Mouse (Mus musculus): ENCODE results near the gene Kcnd3.
A peak's percentile ranks its signal among the peaks of the same experiment; 100 is the strongest.
"Not testable (repeated sequence)": the region's sequence is repeated elsewhere in the genome, so short reads cannot be mapped to it uniquely, and the experiment has no call there.

The Kcnd3 gene

GRCm38 (mm10) chr3:105697148-105697441 lies 245.0 kb downstream of the Kcnd3 start:
- no peak for DNase-seq (ENCODE audit: low spot score in 2 of 2)

GRCm38 (mm10) chr3:105698311-105698710 lies 246.2 kb downstream of the Kcnd3 start:
- no peak for DNase-seq (ENCODE audit: low spot score in 2 of 2)

DNA sequence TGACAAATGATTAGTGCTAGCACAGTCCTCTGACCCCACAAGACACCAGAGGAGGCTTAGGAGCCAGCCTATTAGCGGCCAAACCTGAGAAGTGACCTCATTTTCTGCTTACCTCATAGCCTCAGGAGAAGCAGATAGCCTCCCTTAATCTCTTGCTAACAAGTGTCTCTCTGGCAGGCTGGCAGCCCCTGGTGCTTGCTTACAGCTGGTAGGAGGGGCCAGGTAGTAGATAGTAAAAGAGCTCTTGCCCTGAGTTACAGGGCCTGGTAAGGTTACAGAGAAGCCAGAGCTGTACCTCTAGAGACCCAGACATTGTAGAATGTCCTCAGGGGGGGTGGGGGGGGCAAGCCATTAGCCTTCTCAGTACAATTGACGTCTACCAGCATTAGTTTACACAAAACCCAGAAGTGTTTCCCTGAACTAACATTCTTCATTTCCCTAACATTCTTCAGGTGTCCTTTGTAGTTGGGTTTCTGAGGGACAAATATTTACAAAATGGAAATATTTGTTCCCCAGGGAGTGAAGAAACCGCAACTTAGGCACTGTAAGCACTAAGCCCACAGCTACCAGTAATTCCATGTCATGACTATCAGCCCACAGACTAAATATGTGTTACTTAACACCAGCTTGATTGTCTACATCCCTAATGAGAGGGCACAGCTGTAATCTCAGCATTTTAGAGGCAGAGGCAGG lies 247.3 kb downstream of the Kcnd3 start:
- no peak for DNase-seq (ENCODE audit: low spot score in 2 of 2)

- DNase-seq (ENCODE audit: low spot score in 2 of 2), result not testable (repeated sequence)
Measured at GRCm38 (mm10) chr3:105700786-105701185, 248.7 kb downstream of the Kcnd3 start.

DNA sequence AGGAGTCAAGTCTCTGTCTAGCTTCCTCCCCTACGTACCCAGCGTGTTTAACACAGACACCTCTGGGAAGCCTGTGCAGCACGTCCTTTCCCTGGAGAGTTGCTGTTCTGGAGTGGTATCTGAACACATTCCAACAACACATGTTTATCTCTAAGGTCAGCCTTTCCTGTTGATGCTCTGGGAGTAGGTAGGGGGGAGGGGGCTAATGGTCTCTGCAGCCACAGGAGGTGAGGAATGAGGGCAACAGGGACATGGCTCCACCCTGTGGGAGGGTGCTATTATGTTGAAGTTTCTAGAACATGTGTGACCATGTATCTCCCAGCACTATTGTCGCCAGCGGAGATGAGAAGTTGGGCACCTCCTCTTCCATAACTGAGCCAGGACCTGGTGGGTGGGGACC lies 249.3 kb downstream of the Kcnd3 start:
- DNase-seq (ENCODE audit: low spot score in 2 of 2), result no peak

GRCm38 (mm10) chr3:105703571-105703970 lies 251.4 kb downstream of the Kcnd3 start:
- no peak for DNase-seq (ENCODE audit: low spot score in 2 of 2)

DNA sequence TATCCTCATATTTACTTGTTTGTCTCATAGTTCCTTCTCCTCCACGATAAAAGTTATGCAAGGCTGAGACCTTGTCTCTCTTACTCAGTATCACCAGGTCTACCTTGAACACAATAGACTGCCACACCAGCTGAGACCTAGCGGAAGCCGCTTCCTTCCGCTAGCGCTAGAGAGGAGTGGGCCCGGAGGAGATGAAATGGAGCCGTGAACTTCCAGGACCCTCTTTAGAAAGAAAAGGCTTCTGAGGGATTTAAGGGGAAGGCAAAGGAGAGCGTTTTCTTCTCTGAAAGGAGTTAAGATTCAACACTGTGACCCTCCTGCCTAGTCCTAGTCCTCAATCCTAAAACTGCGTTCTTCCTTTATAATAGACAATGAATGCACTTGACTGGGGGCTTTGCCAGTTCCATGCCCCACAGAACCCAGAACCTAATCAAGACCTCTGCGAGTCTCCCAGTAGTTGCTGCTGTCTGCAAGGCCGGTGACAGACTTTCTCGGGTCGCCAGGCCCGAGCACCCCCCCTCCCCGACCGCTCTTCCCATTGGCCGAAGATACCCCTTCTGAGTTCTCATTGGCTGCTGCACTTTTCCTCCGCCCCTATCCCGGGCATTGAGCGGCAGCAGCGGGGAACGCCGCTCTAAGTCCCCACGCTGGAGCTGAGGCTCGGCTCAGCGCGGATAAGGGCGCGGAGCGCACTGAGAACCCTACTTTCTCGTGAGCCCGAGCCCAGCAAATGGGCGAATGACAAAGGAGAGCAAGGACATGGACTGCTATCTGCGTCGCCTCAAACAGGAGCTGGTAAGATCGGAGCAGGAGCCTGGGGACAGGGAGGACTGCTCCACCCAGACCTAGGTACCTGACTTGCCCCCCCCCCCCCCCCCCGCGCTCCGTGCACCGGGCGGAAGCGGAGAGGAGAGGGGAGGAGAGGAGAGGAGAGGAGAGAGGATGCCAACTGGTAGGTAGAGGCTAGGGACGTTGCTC lies 252.2 kb downstream of the Kcnd3 start, which contains the start of gene Inka2:
Gene Inka2, plus strand, starts transcription at position 569 of the 978 bp plus-strand sequence.
- peak in 1 of 2 experiments; percentile 80 for DNase-seq (ENCODE audit: low spot score in 2 of 2)

GRCm38 (mm10) chr3:105705061-105705549 lies 253.0 kb downstream of the Kcnd3 start:
- DNase-seq (ENCODE audit: low spot score in 2 of 2), result no peak

DNA sequence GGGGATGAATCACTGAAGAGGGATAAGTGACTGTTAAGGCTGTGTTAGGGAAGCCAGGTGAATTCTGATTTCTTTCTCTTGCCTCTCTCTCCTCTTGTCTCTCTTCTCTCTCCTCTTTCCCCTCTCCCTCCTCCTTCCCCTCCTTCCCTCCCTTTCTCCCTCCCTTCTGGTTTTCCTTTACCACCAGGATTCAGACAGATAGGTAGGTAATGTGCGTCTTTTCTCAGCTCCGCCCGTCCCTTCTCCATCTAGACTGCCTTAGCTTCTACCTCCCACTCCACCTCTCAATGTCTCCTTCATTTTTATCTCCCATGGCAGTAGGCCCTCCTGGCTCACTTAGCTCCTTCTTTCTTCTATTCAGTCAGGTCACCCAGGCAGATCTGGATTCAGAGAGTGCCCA lies 253.4 kb downstream of the Kcnd3 start:
- no peak for DNase-seq (ENCODE audit: low spot score in 2 of 2)

DNA sequence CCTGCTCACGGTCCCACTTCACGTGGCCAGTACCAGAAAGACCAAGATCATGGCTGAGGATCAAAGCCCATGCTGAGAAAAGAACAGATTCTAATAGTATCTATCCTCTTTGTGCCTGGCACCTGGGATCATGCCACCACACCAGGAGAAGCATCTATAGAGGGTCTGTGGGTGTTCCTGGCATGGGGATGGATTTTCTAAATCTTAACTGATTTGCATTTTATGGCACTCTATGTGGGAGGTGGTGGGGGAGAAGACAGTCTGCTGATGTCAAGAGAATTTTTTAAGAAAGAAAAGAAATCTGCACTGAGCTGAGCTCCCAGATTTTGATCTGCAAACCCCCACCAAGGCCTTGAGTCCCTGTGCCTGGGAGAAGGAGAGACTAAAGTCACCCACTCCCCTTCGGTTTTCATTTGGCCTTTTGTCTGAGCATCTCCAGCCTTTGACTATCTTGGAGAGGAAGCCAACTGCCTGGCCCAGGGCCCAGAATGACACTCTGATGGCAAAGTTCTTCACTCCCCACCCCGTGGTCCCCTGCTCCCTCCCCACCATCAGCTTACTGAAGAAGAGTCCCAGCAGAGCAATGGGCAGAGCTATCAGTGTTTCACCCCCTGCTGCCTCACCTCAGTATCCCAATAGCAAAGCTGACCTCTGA lies 254.4 kb downstream of the Kcnd3 start:
- no peak for DNase-seq (ENCODE audit: low spot score in 2 of 2)

- no peak for DNase-seq (ENCODE audit: low spot score in 2 of 2)
Measured at GRCm38 (mm10) chr3:105707590-105707989, 255.5 kb downstream of the Kcnd3 start.

GRCm38 (mm10) chr3:105710246-105710645 lies 258.1 kb downstream of the Kcnd3 start:
- DNase-seq (ENCODE audit: low spot score in 2 of 2), result no peak

DNA sequence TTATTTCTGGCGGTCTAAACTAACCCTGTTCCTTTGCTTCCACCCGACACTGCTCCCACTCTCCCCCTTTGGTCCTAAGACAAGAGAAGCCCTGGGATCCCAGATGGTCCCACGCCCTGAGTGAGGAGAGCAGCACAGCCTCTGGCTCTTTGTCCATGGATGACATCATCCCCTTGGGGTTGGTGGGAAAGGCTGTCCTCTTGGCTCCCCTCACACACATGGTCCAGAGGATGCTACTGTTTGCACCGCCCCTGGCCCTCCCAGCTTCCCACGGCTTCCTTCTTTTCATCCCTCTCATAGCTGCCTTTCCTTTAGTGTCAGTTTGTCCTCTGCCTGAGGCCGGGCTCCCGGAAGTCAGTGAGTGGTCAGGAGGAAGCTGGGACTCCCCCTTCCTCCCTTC lies 259.6 kb downstream of the Kcnd3 start:
- no peak for DNase-seq (ENCODE audit: low spot score in 2 of 2)

- DNase-seq (ENCODE audit: low spot score in 2 of 2), result no peak
Measured at GRCm38 (mm10) chr3:105712827-105713226, 260.7 kb downstream of the Kcnd3 start.

DNA sequence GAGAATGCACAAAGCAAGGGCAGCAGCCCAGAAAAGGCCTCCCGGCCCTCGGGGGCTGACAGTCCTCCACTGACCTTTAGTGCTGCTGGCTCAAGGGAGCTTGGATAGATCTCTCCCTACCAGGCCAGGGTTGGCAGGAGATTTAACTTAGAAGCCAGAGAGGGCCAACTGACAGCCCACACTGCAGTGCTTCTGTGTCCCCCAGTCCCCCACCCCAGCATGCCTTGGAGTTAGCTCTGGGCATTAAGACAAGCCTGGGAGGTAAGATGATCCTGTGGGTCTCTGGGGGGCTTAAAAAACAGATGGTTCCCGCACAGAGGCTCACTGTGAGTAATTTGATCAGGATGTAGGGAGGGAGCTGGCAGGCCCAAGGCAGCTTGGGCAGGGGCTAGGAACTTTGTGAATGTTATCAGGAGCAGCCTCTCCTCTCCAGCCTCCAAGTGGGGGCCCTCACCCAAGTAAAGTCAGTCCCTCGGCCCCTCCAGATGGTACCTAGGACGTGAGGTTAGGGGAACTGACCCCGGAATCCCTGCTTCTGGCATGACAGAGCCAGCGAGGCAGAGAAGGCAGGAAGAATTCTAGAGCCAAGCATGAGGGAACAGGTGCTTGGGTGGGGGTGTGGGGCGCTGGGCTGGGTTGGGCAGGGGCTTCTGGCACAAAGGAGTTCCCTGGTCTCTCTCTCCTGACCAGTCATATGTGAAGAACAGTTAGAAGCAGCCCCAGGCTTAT lies 262.1 kb downstream of the Kcnd3 start:
- no peak for DNase-seq (ENCODE audit: low spot score in 2 of 2)

DNA sequence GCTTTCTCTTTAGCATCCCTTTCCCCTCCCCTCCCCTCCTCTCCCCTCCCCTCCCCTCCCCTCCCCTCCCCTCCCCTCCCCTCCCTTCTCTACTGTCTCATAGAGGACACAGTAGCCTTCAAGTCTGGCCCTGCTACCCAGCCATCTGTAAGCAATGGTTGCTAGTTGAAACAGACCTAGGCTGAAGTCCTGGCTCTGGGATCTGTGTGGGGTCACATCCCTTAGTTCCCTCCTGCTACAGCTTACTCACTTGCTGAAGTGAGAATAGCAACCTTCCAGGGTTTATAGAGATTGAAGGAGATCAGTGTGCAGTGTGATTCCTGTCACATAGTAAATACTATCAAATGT lies 262.7 kb downstream of the Kcnd3 start:
- DNase-seq (ENCODE audit: low spot score in 2 of 2), result no peak

DNA sequence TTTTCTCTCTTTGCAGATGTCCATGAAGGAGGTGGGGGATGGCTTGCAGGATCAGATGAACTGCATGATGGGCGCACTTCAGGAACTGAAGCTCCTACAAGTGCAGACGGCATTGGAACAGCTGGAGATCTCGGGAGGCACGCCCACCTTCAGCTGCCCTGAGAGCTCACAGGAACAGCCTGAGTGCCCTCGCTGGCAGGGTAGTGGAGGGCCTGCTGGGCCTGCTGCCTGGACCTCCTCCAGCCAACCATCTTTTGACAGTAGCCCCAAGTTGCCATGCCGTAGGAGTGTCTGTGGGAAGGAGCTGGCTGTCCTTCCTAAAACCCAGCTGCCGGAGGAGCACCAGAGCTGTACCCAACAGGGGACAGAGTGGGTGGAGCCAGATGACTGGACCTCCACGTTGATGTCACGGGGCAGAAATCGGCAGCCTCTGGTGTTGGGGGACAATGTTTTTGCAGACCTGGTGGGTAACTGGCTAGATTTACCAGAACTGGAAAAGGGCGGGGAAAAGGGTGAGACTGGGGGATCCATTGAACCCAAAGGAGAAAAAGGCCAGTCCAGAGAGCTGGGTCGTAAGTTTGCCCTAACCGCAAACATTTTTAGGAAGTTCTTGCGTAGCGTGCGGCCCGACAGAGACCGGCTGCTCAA lies 264.3 kb downstream of the Kcnd3 start:
- no peak for DNase-seq (ENCODE audit: low spot score in 2 of 2)

DNA sequence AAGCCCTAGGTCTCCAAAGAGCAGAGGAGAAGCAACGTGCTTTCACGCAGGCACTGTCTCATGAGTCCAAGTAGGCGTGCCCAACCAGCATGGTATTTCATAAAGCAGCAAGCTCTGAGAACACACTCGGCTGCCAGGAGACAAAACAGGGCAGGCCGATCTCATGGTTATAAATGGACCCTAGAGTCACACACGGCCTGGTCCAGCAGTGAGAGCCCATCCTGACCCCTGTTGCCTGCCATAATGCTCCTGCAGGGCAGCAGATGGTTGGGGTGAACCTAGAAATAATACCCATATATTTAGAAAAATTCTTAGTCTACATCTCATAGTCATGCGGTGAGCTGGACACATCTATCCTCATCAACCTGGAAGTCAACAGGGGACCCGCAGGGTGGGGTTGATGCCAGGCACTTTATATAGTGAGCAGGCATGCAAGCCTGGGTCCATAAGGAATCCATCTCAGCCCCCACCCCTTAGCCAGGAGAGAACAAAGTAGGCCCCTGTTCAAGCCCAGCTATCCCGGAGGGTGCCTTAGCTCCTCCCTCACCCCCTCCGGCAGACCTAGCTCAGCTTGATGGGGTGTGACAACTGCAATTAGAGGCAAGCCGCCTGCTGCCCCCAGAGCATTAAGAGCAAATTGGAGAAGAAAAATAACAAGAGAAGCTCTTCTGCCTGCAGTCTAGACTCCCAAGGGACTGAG lies 265.9 kb downstream of the Kcnd3 start:
- DNase-seq (ENCODE audit: low spot score in 2 of 2), result no peak

DNA sequence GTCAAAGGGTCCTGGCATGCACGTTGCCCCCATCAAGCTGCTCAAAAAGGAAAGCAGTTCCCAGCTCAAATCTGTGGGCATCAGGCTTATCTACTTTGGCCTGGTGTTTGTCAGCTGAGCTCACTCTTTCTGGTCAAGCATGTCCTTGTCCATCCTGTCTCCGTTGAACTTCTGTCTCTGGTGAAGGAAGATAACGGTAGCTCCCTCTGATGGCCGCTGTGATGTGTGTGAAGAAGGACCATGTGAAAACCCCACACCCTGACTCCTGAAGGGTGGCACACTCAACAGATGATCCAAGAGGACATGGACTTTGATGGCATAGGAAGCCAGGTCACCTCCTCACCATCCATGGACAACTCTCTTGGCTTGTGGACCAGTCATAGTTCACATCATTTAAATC lies 266.6 kb downstream of the Kcnd3 start:
- DNase-seq (ENCODE audit: low spot score in 2 of 2), result no peak

DNA sequence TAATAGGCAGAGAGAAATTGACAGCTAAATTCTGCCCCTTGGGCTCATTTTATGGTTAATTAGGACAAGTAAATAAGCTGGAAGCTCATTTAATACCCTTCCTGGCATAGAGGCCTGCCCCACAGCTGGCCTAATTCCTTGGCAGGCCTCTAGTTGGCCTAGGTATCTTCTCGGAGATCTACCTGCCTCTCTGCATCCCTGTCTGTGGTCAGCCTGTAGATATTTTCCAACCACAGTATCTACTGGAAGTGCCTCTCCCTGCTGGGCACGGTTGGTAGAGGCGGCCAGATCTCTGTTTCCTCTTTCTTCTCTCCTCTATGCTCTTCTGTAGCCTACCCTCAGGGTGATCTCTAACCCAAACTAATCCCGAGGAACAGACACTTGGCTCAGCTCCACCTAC lies 267.8 kb downstream of the Kcnd3 start:
- DNase-seq (ENCODE audit: low spot score in 2 of 2), result peak in 1 of 2 experiments; percentile 34

DNA sequence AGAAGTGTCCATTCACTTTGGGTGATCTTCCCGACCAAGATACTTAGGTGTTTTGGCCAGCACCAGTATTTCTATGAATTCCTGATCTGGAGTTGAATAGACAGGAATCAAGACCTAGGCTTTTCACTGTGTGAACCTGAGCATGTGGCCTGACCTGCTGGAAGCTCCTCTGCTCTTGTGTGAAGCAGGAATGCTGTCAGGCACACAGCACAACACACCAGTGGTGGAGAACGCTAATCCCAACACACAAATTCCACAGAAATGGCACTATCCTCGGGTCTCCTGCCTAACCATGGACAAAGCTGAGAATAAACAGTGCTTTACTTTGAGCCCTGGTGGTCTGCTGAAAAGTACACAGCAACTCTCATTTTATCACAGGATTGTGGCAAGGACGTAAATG lies 268.4 kb downstream of the Kcnd3 start:
- no peak for DNase-seq (ENCODE audit: low spot score in 2 of 2)

All from frontal cortex, postnatal 14 days (tissue).